Mouse (Mus musculus) midbrain, embryonic 16.5 days (tissue): Measurements from ENCODE around the gene Olfr910. TPM values are rescaled to one million over a fixed set of nuclear protein-coding genes. Genes with fewer than 3 reads are reported as not detected.

Experiments used
- ATAC-seq: fragments of 200-750 bp; cut with Nextera tagmentation; 2 replicates; pipeline ENCODE4 v1.8.0; 2017; ENCODE audit warnings: moderate TSS enrichment
- H3K27ac ChIP-seq: fragments of 300-500 bp; sonication (generic); 2 replicates; pipeline ENCODE4 v1.5.1; 2014; ENCODE audit warnings: mild to moderate bottlenecking, low read length, mixed read lengths
- H3K27me3 ChIP-seq: fragments of 300-500 bp; sonication (generic); 2 replicates; pipeline ENCODE4 v1.6.1; 2014; ENCODE audit warnings: low read depth, low read length, mixed read lengths; ENCODE audit not compliant: control insufficient read depth, insufficient read depth
- H3K36me3 ChIP-seq: fragments of 300-500 bp; sonication (generic); 2 replicates; pipeline ENCODE4 v1.6.1; 2014; ENCODE audit warnings: mild to moderate bottlenecking, low read length, moderate library complexity, mixed read lengths; ENCODE audit not compliant: control insufficient read depth, insufficient read depth
- H3K4me1 ChIP-seq: fragments of 300-500 bp; sonication (generic); 2 replicates; pipeline ENCODE4 v1.6.1; 2014; ENCODE audit warnings: mild to moderate bottlenecking, low read length, mixed read lengths; ENCODE audit not compliant: control insufficient read depth, insufficient read depth
- H3K4me2 ChIP-seq: fragments of 300-500 bp; sonication (generic); 2 replicates; pipeline ENCODE4 v1.6.1; 2014; ENCODE audit warnings: mild to moderate bottlenecking, low read length, mixed read lengths
- H3K4me3 ChIP-seq: fragments of 300-500 bp; sonication (generic); 2 replicates; pipeline ENCODE4 v1.5.1; 2014; ENCODE audit warnings: low read depth, mild to moderate bottlenecking, low read length, moderate library complexity, mixed read lengths
- H3K9ac ChIP-seq: fragments of 300-500 bp; sonication (generic); 2 replicates; pipeline ENCODE4 v1.6.1; 2014; ENCODE audit warnings: low read depth, low read length, mixed read lengths
- H3K9me3 ChIP-seq: fragments of 300-500 bp; sonication (generic); replicated peaks from 2 replicates; pipeline ENCODE4 v1.6.1; 2014; ENCODE audit warnings: mild to moderate bottlenecking, low read length, mixed read lengths; ENCODE audit not compliant: control insufficient read depth, poor library complexity, severe bottlenecking
- WGBS: fragments of 180-500 bp; shearing (Covaris S2); extraction: QIAGEN DNeasy Blood & Tissue Kit; methylation state at CpG from one replicate; pipeline ENCODE4 v1.1.7; 2014; 5-methylcytosine and 5-hydroxymethylcytosine counted together
- polyA plus RNA-seq: library from polyadenylated mRNA; unstranded; fragments of >200 nt; fragmentation: Nextera tagmentation; extraction: Ambion mirVana; gene quantifications from 2 replicates; pipeline ENCODE4 v1.2.1, GENCODE M21; 2015

Olfr910 gene
- polyA plus RNA-seq, result not detected in 2 replicates

- no peaks in the 10 kb centered on the region for H3K9me3 ChIP-seq
- no peaks in the 10 kb centered on the region for H3K36me3 ChIP-seq
- H3K9ac ChIP-seq, result no peak within 1 kb of the TSS
- no peak for ATAC-seq
- no peak within 1 kb of the TSS for H3K27ac ChIP-seq
- H3K4me3 ChIP-seq, result no peak within 1 kb of the TSS
- WGBS, result 95% methylated on average over 2 of the region's 2 CpGs
- no peak within 1 kb of the TSS for H3K4me2 ChIP-seq
- no peaks in the 10 kb centered on the region for H3K27me3 ChIP-seq
- no peaks in the 10 kb centered on the region for H3K4me1 ChIP-seq
Observed at GRCm38 (mm10) chr9:38537549-38537948, at the start of gene Olfr910. TSS of gene Olfr910 (plus strand) at chr9:38537849.

- H3K9ac ChIP-seq, result no peak within 1 kb of the TSS
- no peaks in the 10 kb centered on the region for H3K9me3 ChIP-seq
- no peaks in the 10 kb centered on the region for H3K27me3 ChIP-seq
- 90% methylated on average over 2 of the region's 2 CpGs for WGBS
- no peaks in the 10 kb centered on the region for H3K36me3 ChIP-seq
- ATAC-seq, result no peak
- H3K27ac ChIP-seq, result no peak within 1 kb of the TSS
- no peaks in the 10 kb centered on the region for H3K4me1 ChIP-seq
- no peak within 1 kb of the TSS for H3K4me3 ChIP-seq
- H3K4me2 ChIP-seq, result no peak within 1 kb of the TSS
Observed at GRCm38 (mm10) chr9:38495501-38495900, 42.1 kb upstream of the Olfr910 start, which contains the start of gene Olfr907. TSS of gene Olfr907 (plus strand) at chr9:38495801.

GRCm38 (mm10) chr9:38512353-38512752 lies 25.3 kb upstream of the Olfr910 start:
- Histone ChIP-seq H3K9me3 (no peaks in the 10 kb centered on the region), H3K36me3 (no peaks in the 10 kb centered on the region), H3K4me1 (no peaks in the 10 kb centered on the region), H3K4me2 (no peak overlapping the region), H3K27me3 (no peaks in the 10 kb centered on the region), H3K27ac (no peak overlapping the region), H3K9ac (no peak overlapping the region), H3K4me3 (no peak overlapping the region)
- 74% methylated on average over 2 of the region's 2 CpGs for WGBS
- ATAC-seq, result no peak

- Histone ChIP-seq H3K36me3 (no peaks in the 10 kb centered on the region), H3K4me2 (no peak within 1 kb of the TSS), H3K4me1 (no peaks in the 10 kb centered on the region), H3K9me3 (no peaks in the 10 kb centered on the region), H3K27ac (no peak within 1 kb of the TSS), H3K4me3 (no peak within 1 kb of the TSS), H3K27me3 (no peaks in the 10 kb centered on the region), H3K9ac (no peak within 1 kb of the TSS)
- WGBS, result 66% methylated on average over 1 of the region's 1 CpGs
- ATAC-seq, result no peak
Observed at GRCm38 (mm10) chr9:38521280-38521679, 16.4 kb upstream of the Olfr910 start, which contains the start of gene Olfr911-ps1. TSS of gene Olfr911-ps1 (plus strand) at chr9:38521580.

GRCm38 (mm10) chr9:38579878-38580277 lies 42.2 kb downstream of the Olfr910 start, which contains the start of gene Olfr912:
TSS of gene Olfr912 (plus strand) at chr9:38580178.
- Histone ChIP-seq H3K9ac (no peak within 1 kb of the TSS), H3K4me3 (no peak within 1 kb of the TSS), H3K36me3 (no peaks in the 10 kb centered on the region), H3K9me3 (no peaks in the 10 kb centered on the region), H3K4me1 (no peaks in the 10 kb centered on the region), H3K27me3 (no peaks in the 10 kb centered on the region), H3K4me2 (no peak within 1 kb of the TSS), H3K27ac (no peak within 1 kb of the TSS)
- WGBS, result 89% methylated on average over 1 of the region's 1 CpGs
- ATAC-seq, result no peak

Other genes with a start within 250 kb of the Olfr910 start
- not detected in 2 replicates for gene Olfr896-ps1, start 246.7 kb upstream of the Olfr910 start, polyA plus RNA-seq
- not detected in 2 replicates for gene Olfr25, start 208.8 kb upstream of the Olfr910 start, polyA plus RNA-seq
- not detected in 2 replicates for gene Olfr898, start 189.4 kb upstream of the Olfr910 start, polyA plus RNA-seq
- gene Olfr250, start 171.0 kb upstream of the Olfr910 start, polyA plus RNA-seq, result not detected in 2 replicates
- not detected in 2 replicates for gene Olfr251, start 160.8 kb upstream of the Olfr910 start, polyA plus RNA-seq
- not detected in 2 replicates for gene Olfr147, start 136.2 kb upstream of the Olfr910 start, polyA plus RNA-seq
- gene Olfr901, start 108.4 kb upstream of the Olfr910 start, polyA plus RNA-seq, result not detected in 2 replicates
- not detected in 2 replicates for gene Olfr902, start 90.2 kb upstream of the Olfr910 start, polyA plus RNA-seq
- gene Olfr904, start 74.7 kb upstream of the Olfr910 start, polyA plus RNA-seq, result not detected in 2 replicates
- gene Olfr905, start 66.7 kb upstream of the Olfr910 start, polyA plus RNA-seq, result not detected in 2 replicates
- gene Olfr906, start 50.8 kb upstream of the Olfr910 start, polyA plus RNA-seq, result not detected in 2 replicates
- gene Olfr907, start 42.0 kb upstream of the Olfr910 start, polyA plus RNA-seq, result not detected in 2 replicates
- gene Olfr911-ps1, start 16.3 kb upstream of the Olfr910 start, polyA plus RNA-seq, result not detected in 2 replicates
- not detected in 2 replicates for gene Olfr912, start 42.3 kb downstream of the Olfr910 start, polyA plus RNA-seq
- not detected in 2 replicates for gene Olfr913, start 54.9 kb downstream of the Olfr910 start, polyA plus RNA-seq
- gene Olfr914, start 67.3 kb downstream of the Olfr910 start, polyA plus RNA-seq, result not detected in 2 replicates
- not detected in 2 replicates for gene Olfr916, start 122.0 kb downstream of the Olfr910 start, polyA plus RNA-seq
- not detected in 2 replicates for gene Olfr917, start 128.0 kb downstream of the Olfr910 start, polyA plus RNA-seq
- gene Olfr918, start 136.8 kb downstream of the Olfr910 start, polyA plus RNA-seq, result not detected in 2 replicates
- not detected in 2 replicates for gene Olfr919, start 165.8 kb downstream of the Olfr910 start, polyA plus RNA-seq
- gene Vwa5a, start 180.4 kb downstream of the Olfr910 start, polyA plus RNA-seq, result 6.0 and 6.2 TPM in 2 replicates
- not detected in 2 replicates for gene Olfr920, start 214.4 kb downstream of the Olfr910 start, polyA plus RNA-seq
- gene Olfr921, start 235.2 kb downstream of the Olfr910 start, polyA plus RNA-seq, result not detected in 2 replicates